Mouse (Mus musculus): Measurements from ENCODE around the gene Polr1a.

The Polr1a gene

GRCm38 (mm10) chr6:71946121-71946520, 37.3 kb downstream of the Polr1a start:
- DNase-seq (ENCODE audit: low read depth in 2 of 2, low spot score in 2 of 2) = no peak

DNA sequence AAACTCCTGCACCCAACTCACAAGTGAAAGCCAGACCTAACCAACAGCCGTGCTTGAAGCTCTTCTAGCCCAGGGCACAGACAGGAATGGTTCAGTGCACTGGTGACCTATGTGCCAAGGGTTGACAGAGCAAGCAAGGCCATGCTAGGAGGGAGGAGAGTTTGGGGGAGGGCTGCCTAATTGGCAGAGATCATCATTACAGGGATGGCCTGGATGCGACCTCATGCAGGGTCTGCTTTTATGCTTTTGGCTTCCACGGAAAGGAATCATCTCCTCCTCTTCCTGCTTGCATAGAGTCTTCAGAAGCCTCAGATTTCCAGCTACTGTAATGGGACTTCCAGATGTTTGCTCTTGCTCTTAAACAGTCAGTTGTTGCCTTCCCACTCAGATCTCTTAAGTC, 40.9 kb downstream of the Polr1a start:
- DNase-seq (ENCODE audit: low read depth in 2 of 2, low spot score in 2 of 2) = no peak

DNA sequence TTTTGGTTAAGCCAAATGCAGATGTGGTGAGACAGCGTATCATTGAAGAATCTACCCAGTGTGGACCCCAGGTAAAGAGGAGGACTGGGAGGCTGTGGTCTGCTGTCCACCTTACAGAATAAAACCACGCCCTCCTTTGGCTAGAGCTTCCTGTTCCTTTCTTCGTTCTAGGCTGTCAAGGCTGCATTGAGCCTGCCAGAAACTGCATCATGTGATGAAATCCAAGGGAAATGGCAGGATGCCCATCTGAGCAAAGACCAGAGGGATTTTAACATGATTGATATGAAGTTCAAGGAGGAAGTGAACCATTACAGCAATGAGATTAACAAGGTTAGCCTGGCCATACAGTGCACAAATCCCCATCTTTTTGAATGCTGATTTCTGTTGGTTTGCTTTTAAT, 41.7 kb downstream of the Polr1a start:
- DNase-seq (ENCODE audit: low read depth in 2 of 2, low spot score in 2 of 2) = no peak

- DNase-seq (ENCODE audit: low read depth in 2 of 2, low spot score in 2 of 2) = no peak
Measured at GRCm38 (mm10) chr6:71951192-71951591, 42.3 kb downstream of the Polr1a start.

- DNase-seq (ENCODE audit: low read depth in 2 of 2, low spot score in 2 of 2) = no peak
Measured at GRCm38 (mm10) chr6:71962119-71962518, 53.3 kb downstream of the Polr1a start.

DNA sequence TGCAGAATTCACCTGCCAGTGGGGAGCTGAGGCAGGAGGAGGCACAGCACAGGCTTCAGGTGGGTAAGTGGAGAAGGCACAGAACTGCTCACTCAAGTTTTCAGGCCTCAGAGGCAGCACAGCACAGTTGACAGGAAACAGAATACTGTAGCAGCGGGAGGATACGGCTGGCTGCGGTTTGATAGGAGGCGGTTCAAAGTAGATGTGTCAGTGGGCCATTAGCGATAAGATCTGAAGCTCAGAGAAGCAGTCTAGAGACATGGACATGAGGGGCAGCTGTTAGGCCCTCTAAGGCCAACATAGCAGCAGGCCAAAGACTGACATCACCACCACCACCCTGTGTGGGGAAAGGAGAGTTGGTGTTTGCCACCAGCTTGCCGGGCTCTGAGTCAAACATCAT, 53.9 kb downstream of the Polr1a start:
- DNase-seq (ENCODE audit: low read depth in 2 of 2, low spot score in 2 of 2) = peak in 1 of 2 experiments; percentile 14

GRCm38 (mm10) chr6:71963561-71963960, 54.7 kb downstream of the Polr1a start:
- DNase-seq (ENCODE audit: low read depth in 2 of 2, low spot score in 2 of 2) = no peak

DNA sequence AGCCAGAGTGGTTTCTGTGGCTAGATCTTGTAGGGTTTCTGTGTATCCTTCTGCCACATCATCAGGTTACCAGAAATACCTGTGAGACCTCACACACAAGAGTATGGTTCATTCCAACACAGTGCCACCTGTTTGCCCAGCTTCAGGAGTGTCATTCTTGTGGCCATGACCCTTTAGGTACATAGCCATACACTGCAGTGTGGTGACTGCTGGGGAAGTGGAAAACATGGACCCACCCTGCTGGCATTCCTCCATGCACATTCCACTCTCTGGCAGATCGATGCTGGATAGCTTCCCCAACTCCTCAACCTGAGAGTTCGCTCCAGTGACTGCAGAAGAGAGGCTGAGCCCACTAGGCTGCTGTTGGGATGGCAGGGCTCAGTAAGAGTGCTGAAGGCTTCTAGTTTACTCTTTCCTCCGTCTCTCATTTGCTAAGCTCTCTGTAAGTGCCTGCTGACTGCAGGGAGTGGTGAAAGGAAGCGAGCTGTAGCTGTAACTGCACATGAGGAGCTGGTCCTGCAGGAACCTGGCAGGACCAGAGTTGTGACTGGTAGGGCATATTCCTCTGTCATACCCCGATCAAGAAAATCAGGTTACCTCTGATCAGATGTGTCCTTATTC, 57.9 kb downstream of the Polr1a start:
- DNase-seq (ENCODE audit: low read depth in 2 of 2, low spot score in 2 of 2) = no peak

DNA sequence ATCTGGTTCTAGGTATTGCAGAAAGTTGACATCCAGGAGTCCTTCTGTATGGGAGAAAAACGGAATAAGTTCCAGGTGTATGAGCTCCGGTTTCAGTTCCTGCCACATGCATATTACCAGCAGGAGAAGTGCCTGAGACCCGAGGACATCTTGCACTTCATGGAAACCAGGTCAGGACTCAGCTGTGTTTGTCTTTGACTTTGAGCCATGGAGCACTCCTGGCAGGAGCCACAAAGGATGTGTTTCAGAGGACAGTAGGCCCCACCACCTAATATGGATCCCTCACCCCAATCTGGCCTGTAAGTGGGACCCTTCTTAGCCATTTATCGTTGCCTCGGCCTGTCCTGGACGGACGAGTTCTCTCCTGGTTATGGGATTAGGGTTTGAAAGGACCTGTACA, 59.0 kb downstream of the Polr1a start:
- no peak for DNase-seq (ENCODE audit: low read depth in 2 of 2, low spot score in 2 of 2)

DNA sequence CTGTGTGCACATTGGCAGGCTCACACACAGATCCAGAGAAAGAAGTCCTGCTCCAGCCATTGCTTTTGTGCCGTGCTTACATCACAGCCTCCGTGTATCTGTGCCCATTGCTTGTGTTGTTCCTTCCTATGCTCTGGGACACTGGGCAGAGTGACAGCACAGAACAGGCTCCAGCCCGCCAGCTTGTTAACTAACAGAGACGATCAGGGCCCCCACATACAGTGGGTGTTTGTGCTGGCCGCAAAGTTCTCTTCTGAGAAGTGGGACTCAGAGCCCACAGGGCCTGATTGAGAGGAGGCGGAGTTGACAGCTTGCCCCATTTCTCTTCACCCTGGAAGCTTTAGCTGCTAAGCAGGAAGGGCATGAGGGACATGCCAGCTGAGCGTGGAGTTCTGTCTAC, 60.6 kb downstream of the Polr1a start:
- no peak for DNase-seq (ENCODE audit: low read depth in 2 of 2, low spot score in 2 of 2)

DNA sequence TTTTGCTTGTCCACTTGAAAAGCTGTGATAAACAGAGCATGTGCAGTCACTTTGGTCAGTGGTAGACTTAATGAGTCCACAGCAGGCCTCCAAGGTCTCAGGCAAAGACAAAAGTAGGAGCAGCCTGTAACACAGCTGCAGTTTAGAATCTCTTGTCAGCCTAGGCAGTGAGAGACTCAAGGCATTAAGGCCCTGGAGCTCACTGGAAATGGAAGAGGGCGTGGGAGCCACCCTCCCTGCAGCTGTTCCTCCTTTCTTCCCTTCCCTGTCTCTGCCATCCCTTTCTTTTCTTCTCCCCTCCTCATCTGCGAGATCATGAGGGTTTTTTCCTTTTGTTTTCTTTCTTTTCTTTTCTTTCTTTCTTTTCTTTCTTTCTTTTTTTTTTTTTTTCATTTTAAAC, 61.3 kb downstream of the Polr1a start:
- no peak for DNase-seq (ENCODE audit: low read depth in 2 of 2, low spot score in 2 of 2)

GRCm38 (mm10) chr6:71976592-71976991, 67.7 kb downstream of the Polr1a start:
- no peak for DNase-seq (ENCODE audit: low read depth in 2 of 2, low spot score in 2 of 2)

- DNase-seq (ENCODE audit: low read depth in 2 of 2, low spot score in 2 of 2) = peak; percentile 34 to 39
Measured at GRCm38 (mm10) chr6:71980165-71980564, 71.3 kb downstream of the Polr1a start.

GRCm38 (mm10) chr6:71980587-71980986, 71.7 kb downstream of the Polr1a start:
- DNase-seq (ENCODE audit: low read depth in 2 of 2, low spot score in 2 of 2) = no peak

DNA sequence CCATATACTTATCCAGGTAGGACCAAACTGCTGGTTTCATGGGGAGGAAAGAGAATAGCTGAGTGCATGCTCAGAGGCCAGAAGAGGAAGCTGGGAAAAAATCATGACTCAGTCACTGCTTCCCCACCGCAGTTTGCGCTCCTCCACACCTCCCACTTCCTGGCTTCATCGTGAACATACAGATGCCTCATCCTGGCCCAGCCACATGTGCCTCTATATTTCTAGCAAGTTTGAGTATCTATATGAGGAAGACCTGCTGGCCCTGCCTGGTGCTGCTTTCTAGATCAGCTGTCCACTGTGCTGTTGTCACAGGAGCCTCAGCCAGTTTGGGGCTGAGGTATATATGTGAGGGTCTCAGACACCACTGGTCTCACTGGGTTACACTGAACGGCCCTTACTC, 72.6 kb downstream of the Polr1a start:
- no peak for DNase-seq (ENCODE audit: low read depth in 2 of 2, low spot score in 2 of 2)

DNA sequence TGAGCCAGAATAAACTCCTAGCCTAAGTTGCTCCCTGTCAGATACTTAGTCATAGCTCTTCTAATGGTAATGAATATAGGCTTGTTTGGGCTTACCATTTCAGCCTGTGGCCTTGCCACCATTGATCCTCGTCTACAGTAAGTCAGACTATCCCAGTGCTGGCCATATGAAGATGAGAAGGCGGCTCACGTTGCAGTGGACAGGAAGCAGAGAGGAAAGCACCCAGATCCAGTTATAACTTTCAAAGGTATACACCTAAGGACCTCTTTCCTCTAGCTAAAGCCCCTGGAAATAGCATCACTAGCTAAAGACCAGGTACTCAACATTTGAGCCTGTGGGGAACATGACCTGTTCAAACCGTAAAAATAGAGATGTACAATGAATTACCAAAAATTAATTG, 77.1 kb downstream of the Polr1a start:
- no peak for DNase-seq (ENCODE audit: low read depth in 2 of 2, low spot score in 2 of 2)

GRCm38 (mm10) chr6:71987546-71988248, 78.8 kb downstream of the Polr1a start:
- DNase-seq (ENCODE audit: low read depth in 2 of 2, low spot score in 2 of 2) = no peak

GRCm38 (mm10) chr6:71989647-71990351, 80.9 kb downstream of the Polr1a start:
- DNase-seq (ENCODE audit: low read depth in 2 of 2, low spot score in 2 of 2) = no peak

DNA sequence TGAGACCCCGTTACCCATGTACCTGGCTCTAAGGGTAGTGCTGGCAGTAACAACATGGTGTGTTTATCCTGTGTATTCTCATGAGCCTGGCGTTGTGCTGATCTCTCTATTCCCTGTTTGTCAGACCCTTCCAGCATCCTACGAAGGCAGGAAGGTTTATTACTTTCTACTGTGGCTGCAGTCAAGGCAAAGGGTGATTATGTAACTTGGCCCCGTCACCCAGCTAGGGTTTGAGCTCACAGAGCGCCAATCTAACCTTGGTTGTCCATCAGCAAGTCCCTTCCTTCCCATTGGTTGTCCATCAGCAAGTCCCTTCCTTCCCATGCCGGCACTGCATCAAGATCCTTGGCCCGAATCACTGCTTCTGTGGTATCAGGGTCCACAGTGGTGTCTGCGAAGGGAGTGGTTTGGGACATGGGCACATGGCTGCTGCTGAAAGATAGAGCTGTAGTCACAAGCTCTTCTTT, 81.6 kb downstream of the Polr1a start:
- no peak for DNase-seq (ENCODE audit: low read depth in 2 of 2, low spot score in 2 of 2)

DNA sequence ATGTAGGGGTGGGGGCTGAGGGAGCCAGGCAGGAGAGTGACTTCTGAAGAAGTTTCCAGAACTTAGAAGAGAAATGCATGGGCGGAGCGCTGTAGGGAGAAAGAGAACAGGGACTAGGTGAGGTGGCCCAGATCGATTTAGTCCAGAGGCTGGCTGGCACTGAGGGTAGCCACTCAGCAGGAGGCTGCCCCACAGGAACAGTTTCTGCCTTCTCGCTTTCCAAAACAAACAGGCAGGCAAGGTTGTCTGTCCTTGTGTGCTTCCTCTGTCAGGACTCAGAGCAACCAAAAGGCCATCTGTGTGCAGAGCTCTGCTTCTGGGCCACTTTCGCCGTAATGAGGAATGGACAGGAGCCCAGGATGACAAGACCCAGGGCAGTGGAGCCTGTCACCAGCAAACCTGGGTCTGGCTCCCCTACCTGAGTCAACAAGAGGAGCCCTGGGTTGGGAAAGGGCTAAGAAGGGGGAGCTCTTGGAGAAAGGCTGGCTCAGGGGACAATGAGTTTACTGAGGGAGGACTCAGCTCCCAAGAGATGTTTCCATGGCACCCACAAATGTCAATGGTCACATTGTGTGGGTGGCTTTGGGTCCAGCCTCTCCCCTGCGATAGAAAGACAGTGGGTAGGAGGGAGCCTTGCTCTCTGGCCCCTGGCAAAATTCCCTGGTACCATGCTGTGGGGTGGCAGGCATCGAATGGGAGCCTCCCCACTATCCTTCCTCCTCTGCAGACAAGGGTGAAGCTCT, 82.5 kb downstream of the Polr1a start:
- DNase-seq (ENCODE audit: low read depth in 2 of 2, low spot score in 2 of 2) = no peak

DNA sequence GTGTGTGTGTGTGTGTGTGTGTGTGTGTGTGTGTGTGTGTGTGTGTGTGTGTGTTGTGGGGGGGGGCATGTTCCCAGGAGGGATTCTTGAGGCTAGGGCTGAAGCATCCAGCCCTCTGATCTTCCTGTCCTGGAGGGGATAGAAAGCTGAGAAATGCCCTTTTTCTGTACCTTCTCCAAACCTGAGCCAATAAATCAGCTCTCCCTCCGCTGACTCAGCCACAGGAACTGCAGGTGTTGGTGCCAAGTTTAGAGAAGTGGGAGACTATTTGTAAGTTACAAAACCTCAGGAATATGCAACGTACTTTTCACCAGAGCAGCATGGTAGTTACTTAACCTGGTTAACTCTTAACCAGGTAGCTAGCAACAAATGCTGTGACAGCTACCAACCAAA, 83.1 kb downstream of the Polr1a start:
- no peak for DNase-seq (ENCODE audit: low read depth in 2 of 2, low spot score in 2 of 2)

GRCm38 (mm10) chr6:71994004-71994403, 85.2 kb downstream of the Polr1a start:
- no peak for DNase-seq (ENCODE audit: low read depth in 2 of 2, low spot score in 2 of 2)
